Mouse (Mus musculus) testis, adult 2 months (tissue): ENCODE data around the gene Slc16a13.

Experiments
- CTCF ChIP-seq: fragments of 200-500 bp; IDR thresholded peaks from 2 replicates; pipeline ENCODE4 v1.5.1; 2012; ENCODE audit warnings: low read depth, mild to moderate bottlenecking, inconsistent platforms, low read length, moderate library complexity; ENCODE audit not compliant: control insufficient read depth, insufficient read depth, insufficient replicate concordance
- POLR2A ChIP-seq: fragments of 200-500 bp; IDR thresholded peaks from 2 replicates; pipeline ENCODE4 v1.6.1; 2012; ENCODE audit warnings: low read depth, mild to moderate bottlenecking, inconsistent platforms, low read length, moderate library complexity; ENCODE audit not compliant: control insufficient read depth

- no peak for TF ChIP-seq CTCF
- TF ChIP-seq POLR2A: no peak
Measured at GRCm38 (mm10) chr11:70232546-70232945, 11.7 kb upstream of the Slc16a13 start.
